Mouse (Mus musculus) adrenal gland, postnatal 0 days (tissue): ENCODE results near the gene Lhb. TPM values are rescaled to one million over a fixed set of nuclear protein-coding genes. Genes with fewer than 3 reads are reported as not detected.

Experiments
- microRNA-seq: library from miRNA; unstranded; fragments of <30 nt; microRNA quantifications from one replicate; pipeline ENCODE4, GENCODE M21; 2016; ENCODE audit warnings: borderline replicate concordance; ENCODE audit not compliant: insufficient number of aligned reads
- polyA plus RNA-seq: library from polyadenylated mRNA; unstranded; fragments of >200 nt; fragmentation: Nextera tagmentation; extraction: Ambion mirVana; gene quantifications from 2 replicates; pipeline ENCODE4 v1.2.1, GENCODE M21; 2015

The Lhb gene
- not detected in 2 replicates for polyA plus RNA-seq

GRCm38 (mm10) chr7:45420615-45420919 is at the start of gene Lhb:
Gene Lhb (plus strand): TSS chr7:45420820.

GRCm38 (mm10) chr7:45395578-45396336 is 24.9 kb upstream of the Lhb start, which contains the start of gene Snrnp70:
Gene Snrnp70 (minus strand): TSS chr7:45395742.

GRCm38 (mm10) chr7:45405091-45406075 is 15.2 kb upstream of the Lhb start, which contains the start of gene Kcna7:
Gene Kcna7 (plus strand): TSS chr7:45405653.

GRCm38 (mm10) chr7:45413113-45413863 is 7.3 kb upstream of the Lhb start, which contains the start of gene Ntf5:
Gene Ntf5 (plus strand): TSS chr7:45413695.

GRCm38 (mm10) chr7:45434203-45435015 is 13.8 kb downstream of the Lhb start, which contains the start of gene Gys1:
Gene Gys1 (plus strand): TSS chr7:45434844.

GRCm38 (mm10) chr7:45437521-45438276 is 17.1 kb downstream of the Lhb start, which contains the start of gene Ruvbl2:
Gene Ruvbl2 (minus strand): TSS chr7:45438096.

GRCm38 (mm10) chr7:45459564-45460140 is 39.0 kb downstream of the Lhb start, which contains the start of gene Ftl1:
Gene Ftl1 (minus strand): TSS chr7:45459884.

GRCm38 (mm10) chr7:45466283-45467089 is 45.9 kb downstream of the Lhb start, which contains the start of gene Bax:
Gene Bax (minus strand): TSS chr7:45466898.

Small RNAs within 50 kb of the gene (microRNA-seq; reads per million reads assigned to microRNA genes)
- gene Gm22133: not detected

Other genes starting within 250 kb of the Lhb start
- gene Gfy, start 241.3 kb upstream of the Lhb start, polyA plus RNA-seq: not detected in 2 replicates
- not detected in 2 replicates for gene Pth2, start 239.8 kb upstream of the Lhb start, polyA plus RNA-seq
- gene Ccdc155, start 215.9 kb upstream of the Lhb start, polyA plus RNA-seq: 0.30 and 0.47 TPM in 2 replicates
- 1.6 and 1.8 TPM in 2 replicates for gene Dkkl1, start 208.7 kb upstream of the Lhb start, polyA plus RNA-seq
- gene Tead2, start 205.1 kb upstream of the Lhb start, polyA plus RNA-seq: 28.7 and 32.9 TPM in 2 replicates
- 3.9 and 5.3 TPM in 2 replicates for gene Cd37, start 181.7 kb upstream of the Lhb start, polyA plus RNA-seq
- 0.08 TPM in 1 of 2 replicates, not detected in the other for gene Slc6a16, start 179.7 kb upstream of the Lhb start, polyA plus RNA-seq
- not detected in 2 replicates for gene Slc6a21, start 143.3 kb upstream of the Lhb start, polyA plus RNA-seq
- gene Trpm4, start 87.0 kb upstream of the Lhb start, polyA plus RNA-seq: 12.4 and 14.0 TPM in 2 replicates
- gene Hrc, start 85.5 kb upstream of the Lhb start, polyA plus RNA-seq: 0.54 and 1.4 TPM in 2 replicates
- gene Ppfia3, start 53.8 kb upstream of the Lhb start, polyA plus RNA-seq: 2.6 and 3.3 TPM in 2 replicates
- 3.1 and 3.2 TPM in 2 replicates for gene Lin7b, start 50.2 kb upstream of the Lhb start, polyA plus RNA-seq
- gene Snrnp70, start 25.1 kb upstream of the Lhb start, polyA plus RNA-seq: 67.6 and 113 TPM in 2 replicates
- gene Kcna7, start 15.2 kb upstream of the Lhb start, polyA plus RNA-seq: 0.06 and 0.09 TPM in 2 replicates
- 0.44 and 0.46 TPM in 2 replicates for gene Ntf5, start 7.1 kb upstream of the Lhb start, polyA plus RNA-seq
- gene Gys1, start 14.0 kb downstream of the Lhb start, polyA plus RNA-seq: 7.8 and 11.6 TPM in 2 replicates
- gene Ruvbl2, start 17.3 kb downstream of the Lhb start, polyA plus RNA-seq: 45.5 and 60.2 TPM in 2 replicates
- 4,437 and 5,089 TPM in 2 replicates for gene Ftl1, start 39.1 kb downstream of the Lhb start, polyA plus RNA-seq
- 172 and 189 TPM in 2 replicates for gene Bax, start 46.1 kb downstream of the Lhb start, polyA plus RNA-seq
- gene Tulp2, start 61.1 kb downstream of the Lhb start, polyA plus RNA-seq: 0.33 and 0.91 TPM in 2 replicates
- 0.35 and 0.77 TPM in 2 replicates for gene Gm45808, start 66.0 kb downstream of the Lhb start, polyA plus RNA-seq
- 9.9 and 22.7 TPM in 2 replicates for gene Dhdh, start 68.0 kb downstream of the Lhb start, polyA plus RNA-seq
- gene Nucb1, start 89.6 kb downstream of the Lhb start, polyA plus RNA-seq: 163 and 205 TPM in 2 replicates
- 25.5 and 32.7 TPM in 2 replicates for gene Ppp1r15a, start 105.4 kb downstream of the Lhb start, polyA plus RNA-seq
- gene Plekha4, start 105.5 kb downstream of the Lhb start, polyA plus RNA-seq: 8.4 and 12.0 TPM in 2 replicates
- 1.1 and 3.2 TPM in 2 replicates for gene Hsd17b14, start 134.1 kb downstream of the Lhb start, polyA plus RNA-seq
- 58.9 and 92.5 TPM in 2 replicates for gene Bcat2, start 149.3 kb downstream of the Lhb start, polyA plus RNA-seq
- 0.57 and 1.8 TPM in 2 replicates for gene Fgf21, start 194.7 kb downstream of the Lhb start, polyA plus RNA-seq
- 0.17 TPM in 1 of 2 replicates, not detected in the other for gene Fut1, start 196.5 kb downstream of the Lhb start, polyA plus RNA-seq
- gene Izumo1, start 201.0 kb downstream of the Lhb start, polyA plus RNA-seq: 0.21 and 0.27 TPM in 2 replicates
- 7.4 and 12.5 TPM in 2 replicates for gene Rasip1, start 206.7 kb downstream of the Lhb start, polyA plus RNA-seq
- 5.8 and 7.0 TPM in 2 replicates for gene Mamstr, start 219.2 kb downstream of the Lhb start, polyA plus RNA-seq
- 0.12 and 0.36 TPM in 2 replicates for gene Fut2, start 245.6 kb downstream of the Lhb start, polyA plus RNA-seq